Mouse (Mus musculus) MEL (cell line): Measurements from ENCODE around the gene Cyp2r1. TPM values are rescaled to one million over a fixed set of nuclear protein-coding genes. Genes with fewer than 3 reads are reported as not detected.

Experiments used
- DNase-seq: peaks from one replicate; pipeline ENCODE4 v3.0.0; 2011; ENCODE audit warnings: low read depth, low spot score
- H3K27ac ChIP-seq: 2 replicates; pipeline ENCODE4 v1.5.1; 2012; ENCODE audit warnings: low read depth, mild to moderate bottlenecking, control low read depth, low read length, moderate library complexity; ENCODE audit not compliant: control insufficient read depth
- H3K27me3 ChIP-seq, 2 experiments: fragments of 150-350 bp in 1 of 2; sonication (generic) in 1 of 2; 2 replicates each; pipeline ENCODE4 v1.6.1; 2012; ENCODE audit warnings: low read length in 2 of 2, mild to moderate bottlenecking in 2 of 2, improper control_type of control experiment in 1 of 2, moderate library complexity in 1 of 2; ENCODE audit not compliant: insufficient read depth in 2 of 2, control insufficient read depth in 1 of 2
- H3K36me3 ChIP-seq, 2 experiments: 2 replicates each; pipeline ENCODE4 v1.6.1; 2012 to 2014; ENCODE audit warnings: low read length in 2 of 2, improper control_type of control experiment in 1 of 2, inconsistent platforms in 1 of 2, mild to moderate bottlenecking in 1 of 2; ENCODE audit not compliant: insufficient read depth in 2 of 2, control insufficient read depth in 1 of 2
- H3K4me1 ChIP-seq, 2 experiments: fragments of 150-350 bp in 1 of 2; sonication (generic) in 1 of 2; 2 replicates each; pipeline ENCODE4 v1.6.1; 2012; ENCODE audit warnings: low read length in 2 of 2, improper control_type of control experiment in 1 of 2, mild to moderate bottlenecking in 1 of 2; ENCODE audit not compliant: insufficient read depth in 2 of 2, control insufficient read depth in 1 of 2
- H3K4me3 ChIP-seq, 2 experiments: fragments of 150-350 bp in 1 of 2; sonication (generic) in 1 of 2; 2 replicates each; pipeline ENCODE4 v1.5.1; 2012; ENCODE audit warnings: low read depth in 2 of 2, low read length in 2 of 2, mild to moderate bottlenecking in 2 of 2, moderate library complexity in 2 of 2, control low read depth in 1 of 2, improper control_type of control experiment in 1 of 2; ENCODE audit not compliant: control insufficient read depth in 1 of 2, insufficient read depth in 1 of 2
- H3K79me2 ChIP-seq: 2 replicates; pipeline ENCODE4 v1.6.1; 2012; ENCODE audit warnings: mild to moderate bottlenecking, low read length, moderate library complexity; ENCODE audit not compliant: control insufficient read depth, poor library complexity, insufficient read depth
- H3K9ac ChIP-seq: 2 replicates; pipeline ENCODE4 v1.6.1; 2012; ENCODE audit warnings: low read depth, mild to moderate bottlenecking, control low read depth, low read length, moderate library complexity; ENCODE audit not compliant: control insufficient read depth, poor library complexity, severe bottlenecking
- H3K9me3 ChIP-seq: fragments of 150-350 bp; sonication (generic); replicated peaks from 2 replicates; pipeline ENCODE4 v1.6.1; 2012; ENCODE audit warnings: mild to moderate bottlenecking, low read length, improper control_type of control experiment, moderate library complexity; ENCODE audit not compliant: insufficient read depth
- CHD1 ChIP-seq: IDR thresholded peaks from 2 replicates; pipeline ENCODE4 v1.6.1; 2012; ENCODE audit warnings: low read depth, mild to moderate bottlenecking, inconsistent platforms, low read length, improper control_type of control experiment
- CHD2 ChIP-seq: IDR thresholded peaks from 2 replicates; pipeline ENCODE4 v1.6.1; 2011; ENCODE audit warnings: low read length, improper control_type of control experiment
- CTCF ChIP-seq, 3 experiments: IDR thresholded peaks in 2 of 3; conservative IDR thresholded peaks in 1 of 3; 2 replicates each; pipeline ENCODE4 v1.5.1; 2011 to 2012; ENCODE audit warnings: low read length in 3 of 3, low read depth in 2 of 3, mild to moderate bottlenecking in 2 of 3, improper control_type of control experiment in 1 of 3, inconsistent platforms in 1 of 3, mixed read lengths in 1 of 3, moderate library complexity in 1 of 3; ENCODE audit not compliant: control insufficient read depth in 1 of 3, insufficient read depth in 1 of 3, poor library complexity in 1 of 3, severe bottlenecking in 1 of 3
- ELF1 ChIP-seq: IDR thresholded peaks from 2 replicates; pipeline ENCODE4 v1.6.1; 2014; ENCODE audit warnings: low read depth, mild to moderate bottlenecking, inconsistent platforms, low read length, improper control_type of control experiment, moderate library complexity
- ETS1 ChIP-seq: IDR thresholded peaks from 2 replicates; pipeline ENCODE4 v1.6.1; 2012; ENCODE audit warnings: low read depth, mild to moderate bottlenecking, inconsistent platforms, low read length, improper control_type of control experiment, moderate library complexity
- GATA1 ChIP-seq: IDR thresholded peaks from 2 replicates; pipeline ENCODE4 v1.6.1; 2011; ENCODE audit warnings: low read depth, low read length, improper control_type of control experiment
- JUND ChIP-seq: IDR thresholded peaks from 2 replicates; pipeline ENCODE4 v1.6.1; 2011; ENCODE audit warnings: low read depth, mild to moderate bottlenecking, improper control_type of control experiment, low read length
- MAX ChIP-seq: IDR thresholded peaks from 2 replicates; pipeline ENCODE4 v1.6.1; 2011; ENCODE audit warnings: low read length, improper control_type of control experiment
- MAZ ChIP-seq: IDR thresholded peaks from 2 replicates; pipeline ENCODE4 v1.6.1; 2012; ENCODE audit warnings: low read depth, mild to moderate bottlenecking, inconsistent platforms, low read length, improper control_type of control experiment
- MYB ChIP-seq: IDR thresholded peaks from 2 replicates; pipeline ENCODE4 v1.6.1; 2011; ENCODE audit warnings: mild to moderate bottlenecking, low read depth, low read length, improper control_type of control experiment
- NELFE ChIP-seq: IDR thresholded peaks from 2 replicates; pipeline ENCODE4 v1.6.1; 2011; ENCODE audit warnings: low read depth, low read length, improper control_type of control experiment
- NRF1 ChIP-seq: IDR thresholded peaks from 2 replicates; pipeline ENCODE4 v1.6.1; 2014; ENCODE audit warnings: low read depth, mild to moderate bottlenecking, inconsistent platforms, low read length, improper control_type of control experiment, moderate library complexity; ENCODE audit not compliant: poor library complexity, insufficient read depth, severe bottlenecking
- POLR2AphosphoS2 ChIP-seq: IDR thresholded peaks from 2 replicates; pipeline ENCODE4 v1.6.1; 2011; ENCODE audit warnings: low read length, improper control_type of control experiment
- POLR2AphosphoS5 ChIP-seq: IDR thresholded peaks from 2 replicates; pipeline ENCODE4 v1.6.1; 2012; ENCODE audit warnings: low read depth, borderline replicate concordance, mild to moderate bottlenecking, inconsistent platforms, low read length, moderate library complexity, mixed read lengths
- RAD21 ChIP-seq: IDR thresholded peaks from 2 replicates; pipeline ENCODE4 v1.6.1; 2011; ENCODE audit warnings: mild to moderate bottlenecking, low read depth, low read length, improper control_type of control experiment
- RCOR1 ChIP-seq: IDR thresholded peaks from 2 replicates; pipeline ENCODE4 v1.6.1; 2012; ENCODE audit warnings: low read depth, mild to moderate bottlenecking, inconsistent platforms, low read length, improper control_type of control experiment
- TCF12 ChIP-seq: IDR thresholded peaks from 2 replicates; pipeline ENCODE4 v1.6.1; 2014; ENCODE audit warnings: low read depth, mild to moderate bottlenecking, inconsistent platforms, low read length, improper control_type of control experiment, moderate library complexity
- polyA plus RNA-seq, 2 experiments: library from polyadenylated mRNA; stranded (reverse) in 1 of 2; unstranded in 1 of 2; fragments of >175 nt in 1 of 2; fragments of >200 nt in 1 of 2; gene quantifications; 2 replicates each; pipeline versions ENCODE4 v1.2.1 to v1.2.4; 2012; ENCODE audit warnings: low replicate concordance in 2 of 2, low read depth in 1 of 2; ENCODE audit not compliant: insufficient read length in 2 of 2, insufficient read depth in 1 of 2, missing spikeins in 1 of 2
- total RNA-seq: library from RNA; depleted of rRNA; stranded (reverse); fragments of 300-350 nt; gene quantifications from 2 replicates; pipeline ENCODE4 v1.2.3, GENCODE M21; 2012; rRNA removed

Cyp2r1 gene
- total and polyA plus RNA-seq, 3 experiments: not detected

DNA sequence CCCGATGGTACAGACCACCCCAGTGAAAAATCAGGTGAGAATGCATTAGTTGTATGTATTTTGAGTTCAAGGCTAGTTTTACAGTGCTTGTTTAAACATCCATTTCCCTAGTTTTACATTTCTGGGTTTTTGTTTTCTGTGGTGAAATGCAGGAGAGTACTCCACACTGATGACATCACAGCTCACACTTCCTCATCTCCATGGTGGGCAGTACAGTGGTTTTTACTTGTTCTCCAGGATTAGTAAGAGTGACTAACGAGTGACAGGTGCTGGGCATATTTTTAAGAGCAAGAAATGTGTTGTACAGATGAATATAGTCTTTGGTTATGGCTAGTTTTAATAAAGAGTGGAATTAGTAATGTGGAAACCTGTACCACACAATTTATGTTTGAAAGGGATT is 53.9 kb downstream of the Cyp2r1 start:
- TF ChIP-seq MAX (no peak), ETS1 (no peak), CTCF (IDR thresholded peaks at IDR 0.05 in 2 of 3, conservative IDR thresholded peaks at IDR 0.05 in 1 of 3; ENCODE audit: control insufficient read depth in 1 of 3, insufficient read depth in 1 of 3, low read depth in 2 of 3, low read length in 3 of 3, poor library complexity in 1 of 3, severe bottlenecking in 1 of 3) (no peak), NRF1 (no peak), ELF1 (no peak), CHD2 (no peak), CHD1 (no peak), JUND (no peak), MYB (no peak), POLR2AphosphoS2 (no peak), MAZ (no peak), GATA1 (no peak), POLR2AphosphoS5 (no peak), RAD21 (no peak), TCF12 (no peak), NELFE (no peak), RCOR1 (no peak)
- Histone ChIP-seq H3K79me2 (no peaks in the 10 kb centered on the region), H3K9me3 (no peaks in the 10 kb centered on the region), H3K36me3 (peaks cover 0 to 3% of the 10 kb centered on the region in 2 experiments; a peak in 1 of 4 replicates), H3K4me3 (no peak overlapping the region), H3K4me1 (no peaks in the 10 kb centered on the region), H3K9ac (no peak overlapping the region), H3K27me3 (no peaks in the 10 kb centered on the region), H3K27ac (no peak overlapping the region)
- no peak for DNase-seq

Other genes with a start within 250 kb of the Cyp2r1 start
- 4.5 and 5.5 TPM in 2 replicates for gene Pde3b, start 147.7 kb downstream of the Cyp2r1 start, total RNA-seq
- gene Pde3b, start 147.7 kb downstream of the Cyp2r1 start, polyA plus RNA-seq: 10 to 100 TPM in 1 of 2 experiments, 1 to 10 TPM in 1; 9.9 to 36.6 TPM
- not detected in 2 replicates for gene Calca, start 73.4 kb upstream of the Cyp2r1 start, total RNA-seq
- gene Calca, start 73.4 kb upstream of the Cyp2r1 start, polyA plus RNA-seq: not detected
- not detected in 2 replicates for gene Calcb, start 155.7 kb upstream of the Cyp2r1 start, total RNA-seq
- not detected for gene Calcb, start 155.7 kb upstream of the Cyp2r1 start, polyA plus RNA-seq
- not detected in 2 replicates for gene Insc, start 180.7 kb upstream of the Cyp2r1 start, total RNA-seq
- gene Insc, start 180.7 kb upstream of the Cyp2r1 start, polyA plus RNA-seq: not detected